Mouse (Mus musculus): ENCODE measurements around the gene Arhgap28. TPM values are rescaled to one million over a fixed set of nuclear protein-coding genes. Genes with fewer than 3 reads are reported as not detected.

The Arhgap28 gene
- polyA plus RNA-seq, 1 experiment from 2014 or later: 4.5 TPM

- 83% methylated on average over 5 of the region's 5 CpGs for WGBS
- ATAC-seq: no peak
- Histone ChIP-seq H3K27me3 (no peaks in the 10 kb centered on the region), H3K4me3 (no peak overlapping the region), H3K4me2 (no peak overlapping the region), H3K4me1 (no peaks in the 10 kb centered on the region), H3K9me3 (replicated peaks) (no peaks in the 10 kb centered on the region), H3K36me3 (ENCODE audit: poor library complexity, severe bottlenecking) (no peaks in the 10 kb centered on the region), H3K9ac (no peak overlapping the region), H3K27ac (no peak overlapping the region)
These were observed 49.0 kb downstream of the Arhgap28 start for GRCm38 (mm10) chr17:67954961-67955360.

- no peaks in the 10 kb centered on the region for H3K4me1 ChIP-seq
- no peak overlapping the region for H3K27ac ChIP-seq
- 72% methylated on average over 11 of the region's 11 CpGs for WGBS
- no peak for ATAC-seq
- H3K4me2 ChIP-seq: no peak overlapping the region
- no peak overlapping the region for H3K4me3 ChIP-seq
- no peak overlapping the region for H3K9ac ChIP-seq
- no peaks in the 10 kb centered on the region for H3K27me3 ChIP-seq
- H3K9me3 ChIP-seq (replicated peaks): no peaks in the 10 kb centered on the region
- no peaks in the 10 kb centered on the region for H3K36me3 ChIP-seq (ENCODE audit: poor library complexity, severe bottlenecking)
These were observed 53.3 kb downstream of the Arhgap28 start for GRCm38 (mm10) chr17:67950523-67951213.

GRCm38 (mm10) chr17:67948601-67949000, 55.3 kb downstream of the Arhgap28 start:
- H3K9ac ChIP-seq: no peak overlapping the region
- 88% methylated on average over 5 of the region's 5 CpGs for WGBS
- H3K27ac ChIP-seq: no peak overlapping the region
- no peaks in the 10 kb centered on the region for H3K27me3 ChIP-seq
- no peaks in the 10 kb centered on the region for H3K4me1 ChIP-seq
- no peak overlapping the region for H3K4me3 ChIP-seq
- ATAC-seq: no peak
- H3K4me2 ChIP-seq: no peak overlapping the region
- H3K9me3 ChIP-seq (replicated peaks): no peaks in the 10 kb centered on the region
- H3K36me3 ChIP-seq (ENCODE audit: poor library complexity, severe bottlenecking): no peaks in the 10 kb centered on the region

GRCm38 (mm10) chr17:67945453-67945852, 58.5 kb downstream of the Arhgap28 start:
- no peak overlapping the region for H3K4me3 ChIP-seq
- no peaks in the 10 kb centered on the region for H3K4me1 ChIP-seq
- no peaks in the 10 kb centered on the region for H3K27me3 ChIP-seq
- no peak overlapping the region for H3K9ac ChIP-seq
- no peaks in the 10 kb centered on the region for H3K9me3 ChIP-seq (replicated peaks)
- WGBS: 79% methylated on average over 7 of the region's 7 CpGs
- no peak overlapping the region for H3K27ac ChIP-seq
- no peak for ATAC-seq
- H3K36me3 ChIP-seq (ENCODE audit: poor library complexity, severe bottlenecking): no peaks in the 10 kb centered on the region
- no peak overlapping the region for H3K4me2 ChIP-seq

- H3K4me3 ChIP-seq: no peak overlapping the region
- H3K27me3 ChIP-seq: no peaks in the 10 kb centered on the region
- no peaks in the 10 kb centered on the region for H3K4me1 ChIP-seq
- H3K36me3 ChIP-seq (ENCODE audit: poor library complexity, severe bottlenecking): no peaks in the 10 kb centered on the region
- no peak overlapping the region for H3K27ac ChIP-seq
- H3K9me3 ChIP-seq (replicated peaks): no peaks in the 10 kb centered on the region
- WGBS: 77% methylated on average over 7 of the region's 7 CpGs
- no peak overlapping the region for H3K4me2 ChIP-seq
- no peak overlapping the region for H3K9ac ChIP-seq
- ATAC-seq: no peak
These were observed 59.7 kb downstream of the Arhgap28 start for GRCm38 (mm10) chr17:67944256-67944655.

- Histone ChIP-seq H3K4me3 (no peak overlapping the region), H3K27ac (no peak overlapping the region), H3K36me3 (ENCODE audit: poor library complexity, severe bottlenecking) (no peaks in the 10 kb centered on the region), H3K9ac (no peak overlapping the region), H3K9me3 (replicated peaks) (no peaks in the 10 kb centered on the region), H3K4me2 (no peak overlapping the region), H3K4me1 (no peaks in the 10 kb centered on the region), H3K27me3 (no peaks in the 10 kb centered on the region)
- ATAC-seq: no peak
- WGBS: 93% methylated on average over 6 of the region's 6 CpGs
These were observed 62.9 kb downstream of the Arhgap28 start for GRCm38 (mm10) chr17:67941026-67941425.

GRCm38 (mm10) chr17:67937050-67937449, 66.9 kb downstream of the Arhgap28 start:
- no peak overlapping the region for H3K4me3 ChIP-seq
- WGBS: 96% methylated on average over 3 of the region's 3 CpGs
- no peaks in the 10 kb centered on the region for H3K36me3 ChIP-seq (ENCODE audit: poor library complexity, severe bottlenecking)
- no peaks in the 10 kb centered on the region for H3K9me3 ChIP-seq (replicated peaks)
- no peaks in the 10 kb centered on the region for H3K4me1 ChIP-seq
- H3K4me2 ChIP-seq: no peak overlapping the region
- no peak for ATAC-seq
- no peak overlapping the region for H3K27ac ChIP-seq
- no peaks in the 10 kb centered on the region for H3K27me3 ChIP-seq
- no peak overlapping the region for H3K9ac ChIP-seq

- 82% methylated on average over 4 of the region's 4 CpGs for WGBS
- no peak for ATAC-seq
- H3K27me3 ChIP-seq: no peaks in the 10 kb centered on the region
- H3K4me3 ChIP-seq: no peak overlapping the region
- no peaks in the 10 kb centered on the region for H3K36me3 ChIP-seq (ENCODE audit: poor library complexity, severe bottlenecking)
- H3K9ac ChIP-seq: no peak overlapping the region
- H3K4me2 ChIP-seq: no peak overlapping the region
- no peak overlapping the region for H3K27ac ChIP-seq
- no peaks in the 10 kb centered on the region for H3K4me1 ChIP-seq
- H3K9me3 ChIP-seq (replicated peaks): no peaks in the 10 kb centered on the region
These were observed 68.4 kb downstream of the Arhgap28 start for GRCm38 (mm10) chr17:67935556-67935955.

DNA sequence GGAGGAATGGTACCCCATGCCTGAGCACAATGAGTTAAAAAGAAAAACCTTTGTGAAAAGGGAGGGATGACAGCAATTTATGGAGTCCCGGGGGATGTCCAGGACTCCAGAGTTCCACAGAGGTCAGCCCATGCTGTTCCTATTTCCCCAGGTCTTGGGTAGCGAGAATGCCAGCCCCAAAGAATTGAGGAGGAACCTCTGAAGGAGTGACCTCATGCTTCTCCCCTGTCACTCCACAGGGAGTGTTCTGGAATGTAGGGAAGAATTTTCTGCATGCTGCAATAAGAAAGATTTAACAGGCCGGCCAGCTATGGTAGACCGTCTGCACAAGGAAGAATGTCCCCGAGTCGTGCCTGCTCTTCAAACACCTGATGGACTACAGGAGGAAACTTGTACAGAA, 72.5 kb downstream of the Arhgap28 start:
- no peak for ATAC-seq
- no peaks in the 10 kb centered on the region for H3K27me3 ChIP-seq
- H3K4me3 ChIP-seq: no peak overlapping the region
- WGBS: 83% methylated on average over 6 of the region's 6 CpGs
- H3K9me3 ChIP-seq (replicated peaks): no peaks in the 10 kb centered on the region
- no peaks in the 10 kb centered on the region for H3K4me1 ChIP-seq
- no peak overlapping the region for H3K4me2 ChIP-seq
- H3K27ac ChIP-seq: no peak overlapping the region
- H3K9ac ChIP-seq: no peak overlapping the region
- H3K36me3 ChIP-seq (ENCODE audit: poor library complexity, severe bottlenecking): no peaks in the 10 kb centered on the region

- Histone ChIP-seq H3K4me3 (no peak overlapping the region), H3K4me2 (no peak overlapping the region), H3K27ac (no peak overlapping the region), H3K4me1 (no peaks in the 10 kb centered on the region), H3K9me3 (replicated peaks) (no peaks in the 10 kb centered on the region), H3K36me3 (ENCODE audit: poor library complexity, severe bottlenecking) (no peaks in the 10 kb centered on the region), H3K27me3 (no peaks in the 10 kb centered on the region), H3K9ac (no peak overlapping the region)
- no peak for ATAC-seq
- 96% methylated on average over 3 of the region's 3 CpGs for WGBS
These were observed 73.0 kb downstream of the Arhgap28 start for GRCm38 (mm10) chr17:67930957-67931356.

GRCm38 (mm10) chr17:67930467-67930866, 73.5 kb downstream of the Arhgap28 start:
- H3K4me3 ChIP-seq: no peak overlapping the region
- H3K27ac ChIP-seq: no peak overlapping the region
- H3K36me3 ChIP-seq (ENCODE audit: poor library complexity, severe bottlenecking): no peaks in the 10 kb centered on the region
- H3K9me3 ChIP-seq (replicated peaks): no peaks in the 10 kb centered on the region
- no peak overlapping the region for H3K4me2 ChIP-seq
- no peak overlapping the region for H3K9ac ChIP-seq
- H3K4me1 ChIP-seq: no peaks in the 10 kb centered on the region
- ATAC-seq: no peak
- 92% methylated on average over 3 of the region's 3 CpGs for WGBS
- no peaks in the 10 kb centered on the region for H3K27me3 ChIP-seq

GRCm38 (mm10) chr17:67928280-67928679, 75.6 kb downstream of the Arhgap28 start:
- Histone ChIP-seq H3K36me3 (ENCODE audit: poor library complexity, severe bottlenecking) (no peaks in the 10 kb centered on the region), H3K9me3 (replicated peaks) (no peaks in the 10 kb centered on the region), H3K4me3 (no peak overlapping the region), H3K27me3 (no peaks in the 10 kb centered on the region), H3K27ac (no peak overlapping the region), H3K4me2 (no peak overlapping the region), H3K4me1 (no peaks in the 10 kb centered on the region), H3K9ac (no peak overlapping the region)
- 87% methylated on average over 6 of the region's 6 CpGs for WGBS
- no peak for ATAC-seq

DNA sequence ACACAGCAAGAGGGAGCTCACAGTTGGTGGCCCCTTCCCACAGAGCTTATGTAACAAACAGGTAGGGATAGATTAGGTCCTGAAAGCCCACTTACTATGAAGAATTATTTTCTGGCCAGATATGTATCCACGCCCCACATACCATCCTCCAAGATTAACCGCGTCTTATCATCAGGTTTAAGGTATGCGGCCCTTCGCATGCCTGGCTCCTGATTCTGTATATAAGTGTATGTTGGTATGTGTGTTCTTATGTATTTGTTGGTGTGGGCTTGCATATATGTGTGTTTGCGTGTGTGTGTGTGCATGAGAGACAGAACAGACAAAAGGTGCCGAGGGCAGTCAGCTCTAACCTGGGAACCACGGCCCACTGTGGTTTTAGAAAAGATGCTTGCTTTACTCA, 76.1 kb downstream of the Arhgap28 start:
- no peak for ATAC-seq
- H3K27me3 ChIP-seq: no peaks in the 10 kb centered on the region
- H3K4me2 ChIP-seq: no peak overlapping the region
- H3K9me3 ChIP-seq (replicated peaks): no peaks in the 10 kb centered on the region
- H3K4me3 ChIP-seq: no peak overlapping the region
- H3K27ac ChIP-seq: no peak overlapping the region
- 97% methylated on average over 8 of the region's 8 CpGs for WGBS
- no peaks in the 10 kb centered on the region for H3K36me3 ChIP-seq (ENCODE audit: poor library complexity, severe bottlenecking)
- H3K4me1 ChIP-seq: no peaks in the 10 kb centered on the region
- no peak overlapping the region for H3K9ac ChIP-seq
